Mouse (Mus musculus) lung, postnatal 0 days (tissue): ENCODE data around the gene Clpsl2.

Source experiments
- CTCF ChIP-seq: IDR thresholded peaks from 2 replicates; pipeline ENCODE4 v1.5.1; 2016; ENCODE audit warnings: antibody characterized with exemption, mild to moderate bottlenecking
- EP300 ChIP-seq: IDR thresholded peaks from 2 replicates; pipeline ENCODE4 v1.6.1; 2016; ENCODE audit warnings: antibody characterized with exemption, mild to moderate bottlenecking, control low read depth

DNA sequence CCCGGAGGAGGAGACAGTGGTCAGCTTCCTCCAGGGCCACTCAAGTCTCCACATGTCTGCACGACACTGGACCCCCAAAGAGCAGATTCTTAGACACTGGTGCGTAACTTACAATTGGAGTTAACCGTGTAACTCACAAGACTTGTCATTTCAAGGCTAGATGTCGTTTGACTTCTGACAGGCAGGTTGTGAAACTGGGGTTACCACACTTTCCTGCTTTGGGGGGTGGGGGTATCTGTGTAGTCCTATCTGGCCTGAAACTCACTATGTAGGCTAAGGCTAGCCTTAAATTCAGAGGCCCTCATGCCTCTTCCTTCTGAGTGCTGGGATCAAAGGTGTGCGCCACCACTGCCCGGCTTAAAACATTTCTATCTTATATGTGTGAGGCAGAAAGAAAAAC is 16.7 kb upstream of the Clpsl2 start:
- no peak for TF ChIP-seq CTCF
- TF ChIP-seq EP300: no peak
